ENCODE assay signal across 11 mouse cellular contexts in genomic region chr5:73913116-73913515, GRCm38 (mm10).
DNase-seq lines count a peak whose midpoint lies in the region; ATAC-seq lines count a peak whose summit lies in the region.
"Had no signal": no experiment of that assay in that cellular context is flagged by ENCODE, and none has a peak within 500 bp of the region (broad histone marks: within the 10 kb centered on the region; RNA-seq: fewer than 3 reads in every experiment).

No protein-coding gene starts in this region.

- ATAC-seq in monocyte, adult 5-6 weeks (replicated peaks; ENCODE audit: insufficient number of reproducible peaks, low FRiP score, low TSS enrichment, poor library complexity, severe bottlenecking) = no peak
- ATAC-seq: forebrain, embryonic 13.5 days had no signal

- intact Hi-C loops in heart, postnatal 36 days (cut with DNase I) = no loop called here
- intact Hi-C loops in left cerebral cortex, postnatal 4 days (cut with DNase I) = no loop called here

- DNase-seq in heart, adult 11 months = peak; percentile 88
- no peak for DNase-seq in heart, postnatal 36 days
- peak; percentile 67 for DNase-seq in left cerebral cortex, postnatal 4 days
- DNase-seq in left cerebral cortex, adult 18-20 months (ENCODE audit: low spot score in 2 of 2) = no peak
- peak; percentile 65 for DNase-seq in Muller cell, postnatal 12 days (ENCODE audit: inconsistent ontology term)
- peak; percentile 29 for DNase-seq in embryo, embryonic 9.5 days (ENCODE audit: extremely low spot score)
- DNase-seq: cerebellum, adult 2 months; heart, adult 18-20 months; liver, embryonic 13.5 days had no signal

Comparison
In these comparisons a context has a peak if more than half of its experiments do, and no peak if none do; other contexts are left out.
1. DNase-seq: peak in heart, adult 11 months (single experiment), left cerebral cortex, postnatal 4 days (single experiment), Muller cell, postnatal 12 days (single experiment) and embryo, embryonic 9.5 days (single experiment); none in heart, postnatal 36 days (0 of 2) and left cerebral cortex, adult 18-20 months (0 of 2).